Mouse (Mus musculus) thymus, postnatal 25 days (tissue): ENCODE measurements at regions not wholly inside any gene's neighbourhood (a gene's known extent, or its start where the extent isn't known, plus 50 kb on each side); places are given as distances from the start of the nearest gene placed in this dataset.
A peak's percentile ranks its signal among the peaks of the same experiment; 100 is the strongest.

Source experiments
- DNase-seq: peaks from one replicate; pipeline ENCODE4 v3.0.0; 2022

GRCm38 (mm10) chr12:107322861-107323260 is 165.6 kb upstream of the 3110018I06Rik start:
- DNase-seq: no peak

- no peak for DNase-seq
Observed at GRCm38 (mm10) chr12:107326101-107326500, 162.3 kb upstream of the 3110018I06Rik start.

GRCm38 (mm10) chr12:107327107-107327770 is 161.2 kb upstream of the 3110018I06Rik start:
- no peak for DNase-seq

GRCm38 (mm10) chr12:107328986-107329385 is 159.4 kb upstream of the 3110018I06Rik start:
- DNase-seq: no peak

GRCm38 (mm10) chr12:107334366-107334765 is 154.1 kb upstream of the 3110018I06Rik start:
- DNase-seq: no peak

- DNase-seq: no peak
Observed at GRCm38 (mm10) chr12:107335106-107335505, 153.3 kb upstream of the 3110018I06Rik start.

- DNase-seq: no peak
Observed at GRCm38 (mm10) chr12:107338758-107339157, 149.7 kb upstream of the 3110018I06Rik start.

GRCm38 (mm10) chr12:107356211-107356610 is 132.2 kb upstream of the 3110018I06Rik start:
- DNase-seq: no peak

- peak; percentile 25 for DNase-seq
Observed at GRCm38 (mm10) chr12:107356974-107357373, 131.5 kb upstream of the 3110018I06Rik start.

GRCm38 (mm10) chr12:107360511-107360910 is 127.9 kb upstream of the 3110018I06Rik start:
- no peak for DNase-seq

- DNase-seq: peak; percentile 28
Observed at GRCm38 (mm10) chr12:107361606-107362005, 126.8 kb upstream of the 3110018I06Rik start.

- DNase-seq: peak; percentile 68
Observed at GRCm38 (mm10) chr12:107362120-107362519, 126.3 kb upstream of the 3110018I06Rik start.

GRCm38 (mm10) chr12:107372254-107372653 is 116.2 kb upstream of the 3110018I06Rik start:
- no peak for DNase-seq

GRCm38 (mm10) chr12:107392050-107392795 is 96.2 kb upstream of the 3110018I06Rik start:
- no peak for DNase-seq

GRCm38 (mm10) chr12:107394467-107394866 is 94.0 kb upstream of the 3110018I06Rik start:
- DNase-seq: no peak

- DNase-seq: no peak
Observed at GRCm38 (mm10) chr12:107404821-107405220, 83.6 kb upstream of the 3110018I06Rik start.

- no peak for DNase-seq
Observed at GRCm38 (mm10) chr12:107423923-107424322, 64.5 kb upstream of the 3110018I06Rik start.

GRCm38 (mm10) chr12:107438506-107438905 is 49.9 kb upstream of the 3110018I06Rik start:
- no peak for DNase-seq
